Mouse (Mus musculus) erythroid progenitor cell, adult 5-6 weeks (primary cell): ENCODE results near the gene Rbck1. TPM values are rescaled to one million over a fixed set of nuclear protein-coding genes. Genes with fewer than 3 reads are reported as not detected.
A peak's percentile ranks its signal among the peaks of the same experiment; 100 is the strongest.

ENCODE experiments used
- ATAC-seq: replicated peaks from 2 replicates; pipeline ENCODE4 v1.8.0; 2016; ENCODE audit warnings: moderate number of reproducible peaks, mild to moderate bottlenecking, moderate TSS enrichment, inconsistent platforms; ENCODE audit not compliant: poor library complexity, low FRiP score, severe bottlenecking
- total RNA-seq, 2 experiments: library from RNA; stranded (forward) in 1 of 2; stranded (reverse) in 1 of 2; fragments of 150-400 nt in 1 of 2; fragments of 186-747, 209-891 nt in 1 of 2; gene quantifications; 2 replicates each; pipeline versions ENCODE4 v1.2.3 to v1.2.4; 2015 to 2017; ENCODE audit warnings: low replicate concordance in 2 of 2

Gene Rbck1
- total RNA-seq, 2 experiments from 2014 or later: 35.2 to 64.6 TPM

DNA sequence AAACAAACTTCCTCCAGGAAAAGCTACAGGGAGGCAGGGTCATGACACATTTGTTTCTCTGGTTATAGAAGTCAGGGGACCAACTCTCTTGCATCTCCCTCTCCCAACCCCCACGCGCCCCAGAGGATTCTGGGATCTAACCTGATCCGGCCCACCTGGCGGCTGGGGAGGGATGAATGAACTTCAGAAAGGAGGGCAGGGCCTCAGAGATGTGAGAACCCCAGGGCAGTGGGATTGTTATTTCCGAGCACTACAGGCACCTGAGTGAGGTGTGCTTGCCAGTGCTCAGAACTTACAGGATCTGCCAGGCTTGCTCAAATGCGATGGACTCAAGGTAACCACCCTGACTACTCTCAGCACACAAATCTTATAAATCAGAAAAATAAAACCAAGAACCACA lies 12.9 kb upstream of the Rbck1 start:
- ATAC-seq: no peak

GRCm38 (mm10) chr2:152344909-152345308 lies 12.5 kb upstream of the Rbck1 start:
- ATAC-seq: no peak

DNA sequence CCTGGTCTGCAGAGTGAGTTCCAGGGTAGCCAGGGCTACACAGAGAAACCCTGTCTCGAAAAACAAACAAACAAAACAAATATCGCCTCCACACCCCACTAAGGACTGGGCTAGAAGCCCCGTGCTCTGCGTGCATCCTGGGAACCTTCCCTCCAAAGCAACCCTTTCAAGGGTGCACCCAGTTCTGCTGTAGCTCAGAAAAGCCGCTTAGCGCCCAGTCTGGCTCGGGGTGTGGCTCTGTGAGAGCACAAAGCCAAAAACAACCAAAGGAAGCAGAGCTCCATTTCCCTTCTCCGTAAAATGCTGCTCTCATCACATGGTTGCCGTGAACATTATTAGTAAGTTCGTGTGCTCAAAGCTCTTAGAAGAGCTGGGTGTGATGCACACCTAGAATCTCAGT lies 11.9 kb upstream of the Rbck1 start:
- no peak for ATAC-seq

DNA sequence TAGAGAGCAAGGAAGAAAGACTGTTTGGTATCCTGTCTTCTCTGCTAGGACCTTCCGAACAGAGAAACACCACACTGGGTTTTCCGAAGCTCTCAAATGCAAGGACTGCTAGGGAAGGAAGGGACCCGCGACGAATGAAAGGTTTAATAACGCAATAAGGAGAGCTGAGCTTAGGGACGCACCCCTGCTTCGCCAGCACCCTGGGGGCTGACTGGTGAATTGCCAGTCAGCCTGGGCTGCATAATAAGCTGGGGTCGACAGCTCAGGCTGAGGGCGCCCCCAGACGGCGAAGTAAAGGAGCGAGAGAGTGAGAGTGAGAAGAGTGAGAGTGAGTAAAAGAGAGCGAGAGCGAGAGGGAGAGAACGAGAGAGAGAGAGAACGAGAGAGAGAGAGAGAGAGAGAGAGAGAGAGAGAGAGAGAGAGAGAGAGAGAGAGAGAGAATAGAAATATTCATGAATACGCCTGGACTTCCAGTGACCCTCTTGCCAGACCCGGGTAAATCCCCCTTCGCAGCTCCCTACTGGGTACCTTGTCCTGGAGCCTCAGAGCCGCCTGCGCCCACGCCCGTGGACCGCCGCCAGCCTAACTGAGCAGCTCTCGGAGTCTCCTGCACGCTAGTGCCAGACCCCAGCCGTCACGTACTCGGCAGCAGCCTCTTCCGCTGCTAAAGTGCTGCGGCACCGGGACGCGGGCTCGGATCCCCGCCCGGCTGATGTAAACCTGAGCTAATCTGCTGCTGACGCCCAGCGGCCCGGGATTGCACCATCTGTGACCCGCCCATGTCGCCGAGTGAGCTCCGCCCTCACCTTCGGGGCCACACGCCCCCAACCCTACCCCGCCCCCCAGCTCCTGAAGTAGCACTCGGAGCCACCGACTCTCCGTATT lies 11.1 kb upstream of the Rbck1 start, which contains the start of gene Trib3:
TSS of gene Trib3 (minus strand) at position 704 of the 885 bp plus-strand sequence.
- ATAC-seq: peak; percentile 79

- ATAC-seq: no peak
Measured at GRCm38 (mm10) chr2:152339631-152340179, 7.3 kb upstream of the Rbck1 start.

- ATAC-seq: no peak
Measured at GRCm38 (mm10) chr2:152338319-152338718, 5.9 kb upstream of the Rbck1 start.

DNA sequence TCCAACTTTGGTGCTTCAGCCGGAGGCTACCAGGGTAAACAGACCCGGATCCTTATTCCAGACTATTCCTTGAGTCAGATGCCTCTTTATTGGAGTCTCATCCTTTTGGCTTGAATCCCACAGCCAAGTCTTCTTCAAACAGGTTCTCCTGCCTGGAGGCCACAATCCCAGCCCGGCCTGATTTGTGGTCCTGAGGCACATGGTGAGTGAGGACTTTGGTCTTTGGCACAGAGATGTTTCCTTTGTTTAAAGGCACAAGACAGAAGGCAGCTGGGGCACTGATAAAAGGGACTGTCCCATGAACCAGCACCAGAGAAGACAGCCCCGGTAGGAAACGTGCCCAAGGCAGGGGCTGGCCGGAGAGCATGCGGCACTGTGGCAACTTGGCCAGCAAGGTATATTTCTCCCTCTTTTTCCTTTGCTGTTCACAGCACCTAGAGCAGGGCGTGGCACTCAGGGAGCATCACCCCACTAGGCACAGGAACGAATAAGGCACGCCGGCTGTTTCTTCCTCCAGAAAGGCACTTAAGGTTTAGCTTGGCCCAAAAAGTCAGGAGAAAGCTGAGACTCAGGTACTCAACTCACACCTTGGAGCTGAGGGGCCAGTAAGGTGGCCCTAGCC lies 5.2 kb upstream of the Rbck1 start:
- no peak for ATAC-seq

- no peak for ATAC-seq
Measured at GRCm38 (mm10) chr2:152336856-152337255, 4.4 kb upstream of the Rbck1 start.

DNA sequence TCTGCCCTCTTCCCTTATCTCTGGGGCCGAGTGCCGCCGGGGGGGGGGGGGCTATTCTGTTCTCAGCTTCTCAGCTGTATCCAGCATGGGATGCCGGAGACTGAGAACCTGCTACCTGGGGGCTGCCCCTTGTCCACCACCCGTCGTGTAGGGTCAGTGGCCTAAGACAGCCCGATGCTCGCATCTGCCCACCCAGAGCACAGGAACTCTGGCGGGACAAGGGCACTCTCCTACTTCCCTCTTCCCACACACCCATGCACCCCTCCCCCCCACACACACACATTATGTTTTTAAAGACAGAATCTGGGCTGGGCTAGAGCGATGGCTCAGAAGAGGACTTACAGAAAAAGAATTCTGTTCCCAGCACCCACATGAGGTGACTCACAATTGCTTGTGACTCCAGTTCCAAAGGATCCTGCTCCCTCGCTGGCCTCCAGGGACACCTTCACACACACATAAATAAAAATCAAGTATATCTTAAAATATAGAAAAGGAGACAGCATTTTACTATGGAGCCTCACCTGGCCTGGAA lies 2.9 kb upstream of the Rbck1 start:
- ATAC-seq: no peak

- no peak for ATAC-seq
Measured at GRCm38 (mm10) chr2:152333345-152334006, 1.0 kb upstream of the Rbck1 start.

- ATAC-seq: peak; percentile 52
Measured at GRCm38 (mm10) chr2:152330858-152331423, 1.5 kb downstream of the Rbck1 start.

- ATAC-seq: no peak
Measured at GRCm38 (mm10) chr2:152327980-152328379, 4.5 kb downstream of the Rbck1 start.

GRCm38 (mm10) chr2:152326654-152327053 lies 5.8 kb downstream of the Rbck1 start:
- ATAC-seq: no peak

DNA sequence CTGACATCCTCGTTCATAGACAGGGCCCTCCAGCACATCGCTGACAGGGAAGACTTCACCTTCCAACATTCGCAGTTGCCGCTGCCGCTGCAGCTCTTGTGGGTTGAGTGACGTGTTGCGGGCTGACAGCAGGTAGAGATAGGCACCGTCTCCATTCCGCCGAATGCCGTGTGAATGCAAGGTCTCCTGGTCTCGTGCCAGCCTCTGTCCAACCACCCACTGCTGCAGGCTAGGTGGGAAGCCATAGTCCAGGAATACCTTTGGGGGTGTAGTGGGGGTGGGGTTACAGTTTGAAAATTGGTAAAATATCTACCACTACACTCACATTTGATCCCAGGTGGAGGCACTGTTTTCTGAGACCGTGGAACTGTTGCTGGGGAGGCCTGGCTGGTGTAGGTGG lies 6.3 kb downstream of the Rbck1 start:
- no peak for ATAC-seq

- ATAC-seq: no peak
Measured at GRCm38 (mm10) chr2:152324842-152325241, 7.6 kb downstream of the Rbck1 start.

GRCm38 (mm10) chr2:152323971-152324370 lies 8.5 kb downstream of the Rbck1 start:
- no peak for ATAC-seq

GRCm38 (mm10) chr2:152322198-152322597 lies 10.3 kb downstream of the Rbck1 start:
- ATAC-seq: no peak

DNA sequence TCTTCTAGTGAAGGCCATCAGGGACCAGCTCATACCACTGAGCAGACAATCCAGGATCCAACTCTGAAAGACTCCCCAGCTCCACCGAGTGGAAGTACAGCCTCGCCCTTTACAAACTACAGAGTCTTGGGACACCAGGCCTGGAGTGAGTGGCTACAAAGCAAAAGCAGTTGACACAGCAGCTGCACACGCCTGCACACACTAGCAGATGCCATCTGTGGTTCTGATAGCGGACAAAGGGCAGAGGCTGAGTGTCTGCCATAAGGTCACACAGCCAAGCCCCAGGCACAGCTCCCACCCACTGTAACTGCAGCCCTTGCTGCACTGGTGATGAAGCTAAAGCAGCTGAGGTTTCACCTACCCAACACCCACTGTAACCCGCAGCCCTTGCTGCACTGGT lies 10.9 kb downstream of the Rbck1 start:
- ATAC-seq: no peak

DNA sequence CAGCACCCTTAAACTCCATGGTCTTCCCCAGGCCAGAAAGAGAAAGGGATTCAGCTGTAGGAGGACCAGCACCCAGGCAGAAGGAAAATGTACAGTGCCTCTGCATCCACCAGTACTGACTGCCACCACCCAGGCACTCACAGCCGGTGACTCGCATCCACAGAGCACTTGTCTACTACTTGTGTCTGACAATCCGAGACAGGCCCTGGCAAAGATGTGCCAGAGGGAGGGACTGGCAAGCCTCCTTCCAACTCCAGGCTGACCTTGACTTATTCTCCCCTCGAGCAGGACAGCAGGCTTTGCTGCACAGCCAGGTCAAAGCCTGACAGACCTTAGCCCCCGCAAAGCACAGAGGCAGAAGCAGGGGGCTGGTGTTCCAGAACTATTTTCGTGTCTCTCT lies 15.4 kb downstream of the Rbck1 start:
- ATAC-seq: no peak

GRCm38 (mm10) chr2:152313926-152314325 lies 18.5 kb downstream of the Rbck1 start:
- no peak for ATAC-seq
